Mouse (Mus musculus): ENCODE results near the gene Cmtm6. TPM values are rescaled to one million over a fixed set of nuclear protein-coding genes. Genes with fewer than 3 reads are reported as not detected.
"Not testable (repeated sequence)": the region's sequence is repeated elsewhere in the genome, so short reads cannot be mapped to it uniquely, and the experiment has no call there.

Gene Cmtm6
- 29.1 and 31.8 TPM in 2 replicates for polyA plus RNA-seq (2016; fragmentation: Nextera tagmentation; extraction: Ambion mirVana)

DNA sequence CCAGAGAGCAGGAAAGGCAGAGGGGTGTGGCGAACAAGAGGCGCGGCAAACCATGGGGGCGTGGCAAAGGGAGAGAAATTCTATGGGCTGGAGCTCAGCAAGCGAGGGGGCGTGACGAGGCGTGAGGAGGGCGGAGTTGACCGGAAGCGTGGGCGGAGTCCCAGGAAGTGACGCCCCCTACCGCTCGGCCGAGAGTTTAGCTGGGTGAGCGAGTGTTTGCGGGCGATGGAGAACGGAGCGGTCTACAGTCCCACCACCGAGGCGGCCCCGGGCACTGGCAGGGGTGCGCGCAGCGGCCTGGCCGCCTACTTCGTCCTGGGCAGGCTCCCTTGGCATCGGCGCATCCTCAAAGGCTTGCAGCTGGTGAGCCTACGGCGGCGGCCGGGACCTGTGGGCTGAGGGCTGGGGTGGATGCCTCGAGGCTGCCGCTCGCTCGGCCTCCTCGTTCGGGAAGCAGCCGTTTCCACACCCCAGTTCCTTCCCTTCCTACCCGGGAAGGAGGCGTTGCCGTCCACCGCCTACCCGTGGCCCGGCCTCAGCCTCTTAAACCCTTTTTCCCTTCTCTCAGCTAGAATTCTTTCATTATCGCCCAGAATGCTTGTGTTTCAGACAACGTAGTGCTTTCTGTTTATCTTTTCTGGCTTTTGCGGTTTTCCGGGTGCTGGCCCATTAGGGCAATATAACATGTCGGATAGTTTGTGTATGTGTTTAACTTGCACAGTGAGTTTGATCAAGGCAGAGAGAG is at the start of gene Cmtm6:
Cmtm6 (plus strand) TSS at position 106 of the 745 bp plus-strand sequence.
- H3K27me3 ChIP-seq = no peaks in the 10 kb centered on the region
- H3K4me2 ChIP-seq (replicated peaks) = peak within 1 kb of the TSS; percentile 63
- H3K9ac ChIP-seq = peak within 1 kb of the TSS; percentile 85
- peak within 1 kb of the TSS; percentile 81 for H3K27ac ChIP-seq
- H3K9me3 ChIP-seq = no peaks in the 10 kb centered on the region
- H3K36me3 ChIP-seq = no peaks in the 10 kb centered on the region
- H3K4me1 ChIP-seq = peaks cover 13% of the 10 kb centered on the region
- H3K4me3 ChIP-seq = peak within 1 kb of the TSS; percentile 83
- ATAC-seq (ENCODE audit: insufficient number of reproducible peaks, insufficient read depth, low FRiP score, low TSS enrichment) = peak; percentile 90
- WGBS = under 1% methylated on average over 50 of the region's 53 CpGs

DNA sequence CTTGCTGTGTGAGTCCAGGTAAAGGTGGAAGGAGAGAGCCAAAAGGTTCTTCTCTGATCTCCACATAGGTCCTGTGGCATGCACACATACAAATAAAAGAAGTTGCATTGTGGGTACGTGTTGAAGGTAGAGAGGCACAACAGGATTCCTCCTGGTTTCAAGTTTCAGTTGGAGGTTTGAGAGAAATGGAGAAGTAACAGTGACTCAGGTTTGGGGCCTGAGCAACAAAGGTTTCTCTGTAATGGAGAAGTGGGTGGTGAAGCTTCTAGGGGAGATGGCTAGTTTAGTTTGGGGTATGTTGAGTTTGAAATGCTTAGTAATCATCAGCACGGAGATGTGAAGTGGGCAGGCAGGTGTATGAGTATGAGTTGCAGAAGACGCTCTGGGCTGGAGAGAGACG is 48.7 kb upstream of the Cmtm6 start:
- H3K27me3 ChIP-seq = no peaks in the 10 kb centered on the region
- no peaks in the 10 kb centered on the region for H3K36me3 ChIP-seq
- 79% methylated on average over 4 of the region's 4 CpGs for WGBS
- no peak overlapping the region for H3K4me2 ChIP-seq (replicated peaks)
- no peak overlapping the region for H3K4me3 ChIP-seq
- H3K4me1 ChIP-seq = no peaks in the 10 kb centered on the region
- H3K9me3 ChIP-seq = no peaks in the 10 kb centered on the region
- no peak overlapping the region for H3K27ac ChIP-seq
- no peak overlapping the region for H3K9ac ChIP-seq
- ATAC-seq (ENCODE audit: insufficient number of reproducible peaks, insufficient read depth, low FRiP score, low TSS enrichment) = no peak

DNA sequence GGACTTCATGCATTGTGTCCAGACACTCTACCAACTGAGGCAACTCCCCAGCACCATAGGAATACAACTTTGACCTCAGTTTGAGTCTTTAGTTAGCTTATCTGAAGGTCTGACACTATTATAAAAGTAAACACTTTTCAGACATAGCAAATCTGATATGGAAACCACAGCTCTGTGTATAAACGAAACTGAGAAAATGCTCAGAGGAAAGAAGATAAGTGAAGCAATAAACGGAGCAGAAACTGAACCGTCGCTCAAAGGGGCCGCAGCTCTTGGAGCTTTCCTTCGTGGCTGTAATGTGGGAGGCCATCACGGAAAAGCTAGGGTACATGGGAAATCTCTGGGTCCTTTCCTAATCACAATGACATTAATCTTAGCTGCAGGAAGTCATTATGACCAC is 44.7 kb upstream of the Cmtm6 start:
- Histone ChIP-seq H3K27me3 (no peaks in the 10 kb centered on the region), H3K9me3 (no peaks in the 10 kb centered on the region), H3K4me3 (no peak overlapping the region), H3K36me3 (peaks cover 2% of the 10 kb centered on the region; the same call in 1 of the 2 replicates), H3K9ac (no peak overlapping the region), H3K4me1 (peaks cover 22% of the 10 kb centered on the region), H3K4me2 (replicated peaks) (no peak overlapping the region), H3K27ac (no peak overlapping the region)
- ATAC-seq (ENCODE audit: insufficient number of reproducible peaks, insufficient read depth, low FRiP score, low TSS enrichment) = no peak
- WGBS = 86% methylated on average over 7 of the region's 7 CpGs

DNA sequence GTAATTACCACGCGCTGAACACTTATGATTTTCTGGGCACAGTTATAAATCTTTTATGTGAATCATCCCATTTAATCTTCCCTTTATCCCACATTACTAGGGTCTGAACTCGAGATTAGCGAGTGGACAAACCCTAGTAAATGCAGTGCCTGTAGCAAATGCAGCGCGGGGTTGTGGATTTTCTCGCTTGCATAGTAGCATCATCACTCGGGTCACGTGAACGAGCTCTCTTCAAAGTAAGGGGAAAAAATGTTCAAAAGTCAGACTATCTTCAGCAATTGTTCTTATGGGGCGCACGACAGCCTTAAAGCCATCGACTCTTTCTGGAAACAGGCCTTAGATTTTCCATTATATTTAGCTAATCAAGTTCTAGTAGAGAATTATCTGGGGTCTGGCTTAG is 43.3 kb upstream of the Cmtm6 start:
- no peak overlapping the region; the same call in 1 of the 2 replicates for H3K27ac ChIP-seq
- peaks cover 13% of the 10 kb centered on the region for H3K36me3 ChIP-seq
- H3K9ac ChIP-seq = peak overlapping the region; percentile 88; the same call in 1 of the 2 replicates
- no peak overlapping the region for H3K4me3 ChIP-seq
- WGBS = 82% methylated on average over 13 of the region's 13 CpGs
- no peaks in the 10 kb centered on the region for H3K27me3 ChIP-seq
- peaks cover 22% of the 10 kb centered on the region for H3K4me1 ChIP-seq
- ATAC-seq (ENCODE audit: insufficient number of reproducible peaks, insufficient read depth, low FRiP score, low TSS enrichment) = no peak
- H3K4me2 ChIP-seq (replicated peaks) = peak overlapping the region; percentile 87
- H3K9me3 ChIP-seq = no peaks in the 10 kb centered on the region

DNA sequence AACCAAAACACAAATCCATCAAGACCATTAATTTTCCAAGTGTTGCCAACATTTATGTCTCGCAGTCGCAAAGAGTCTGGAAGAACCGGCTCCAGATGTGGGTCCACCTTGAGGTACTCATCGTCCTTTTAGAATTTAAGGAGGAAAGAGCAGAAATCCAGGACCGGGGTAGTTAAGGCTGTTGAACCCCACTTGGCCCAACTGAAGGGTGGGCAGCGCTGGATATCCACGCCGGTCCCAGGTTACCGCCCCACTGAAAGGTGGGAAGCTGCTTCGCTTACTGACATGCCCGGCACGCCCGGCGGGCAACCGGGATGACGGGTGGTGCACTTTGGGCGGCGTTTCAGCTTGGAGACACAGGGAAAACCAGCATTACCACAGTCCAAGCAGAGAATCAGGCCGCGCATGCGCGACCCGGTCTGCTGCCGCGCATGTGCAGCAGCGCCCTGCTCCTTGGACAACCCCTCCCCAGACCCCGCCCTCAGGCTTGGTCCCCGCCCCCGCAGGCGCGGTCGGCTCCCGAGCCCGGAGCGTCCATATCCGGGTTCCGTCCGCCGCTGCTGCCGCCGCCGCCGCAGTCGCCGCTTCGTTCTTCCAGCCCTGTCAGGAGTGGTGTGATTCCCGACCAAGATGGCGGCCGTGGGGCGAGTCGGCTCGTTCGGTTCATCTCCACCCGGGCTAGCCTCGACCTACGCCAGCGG is 42.5 kb upstream of the Cmtm6 start, which contains the start of gene Dync1li1:
Dync1li1 (plus strand) TSS at position 539 of the 701 bp plus-strand sequence.
- Histone ChIP-seq H3K36me3 (peaks cover 17% of the 10 kb centered on the region), H3K9me3 (no peaks in the 10 kb centered on the region), H3K4me3 (peak within 1 kb of the TSS; percentile 94), H3K4me2 (replicated peaks) (peak within 1 kb of the TSS; percentile 87), H3K27me3 (no peaks in the 10 kb centered on the region), H3K27ac (peak within 1 kb of the TSS; percentile 88), H3K9ac (peak within 1 kb of the TSS; percentile 88), H3K4me1 (peaks cover 22% of the 10 kb centered on the region)
- WGBS = under 1% methylated on average over 57 of the region's 57 CpGs
- ATAC-seq (ENCODE audit: insufficient number of reproducible peaks, insufficient read depth, low FRiP score, low TSS enrichment) = peak; percentile 96

DNA sequence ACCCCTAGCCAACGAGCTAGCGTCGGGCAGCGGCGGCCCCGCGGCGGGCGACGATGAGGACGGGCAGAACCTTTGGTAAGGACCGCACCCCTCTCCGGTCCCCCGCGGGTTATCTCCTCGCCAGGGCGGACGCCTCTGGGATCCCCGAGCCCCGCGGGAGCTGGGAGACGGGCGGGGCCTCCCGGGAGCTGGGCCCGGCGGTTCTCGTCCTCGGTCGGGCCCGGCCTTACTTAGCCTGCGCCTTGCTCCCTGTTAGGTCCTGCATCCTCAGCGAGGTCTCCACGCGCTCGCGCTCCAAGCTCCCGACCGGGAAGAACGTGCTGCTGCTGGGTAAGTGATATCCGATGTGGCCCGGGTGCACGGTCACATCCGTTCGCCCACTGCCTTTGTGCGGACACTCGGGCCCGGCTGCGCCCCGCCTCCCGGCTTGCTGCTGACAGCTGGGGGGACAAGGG is 41.9 kb upstream of the Cmtm6 start:
- ATAC-seq (ENCODE audit: insufficient number of reproducible peaks, insufficient read depth, low FRiP score, low TSS enrichment) = peak; percentile 54
- H3K9ac ChIP-seq = peak overlapping the region; percentile 88
- H3K27ac ChIP-seq = peak overlapping the region; percentile 88
- peak overlapping the region; percentile 87 for H3K4me2 ChIP-seq (replicated peaks)
- H3K27me3 ChIP-seq = no peaks in the 10 kb centered on the region
- H3K4me1 ChIP-seq = peaks cover 22% of the 10 kb centered on the region
- H3K4me3 ChIP-seq = peak overlapping the region; percentile 94
- under 1% methylated on average over 50 of the region's 50 CpGs for WGBS
- peaks cover 23% of the 10 kb centered on the region for H3K36me3 ChIP-seq
- no peaks in the 10 kb centered on the region for H3K9me3 ChIP-seq

DNA sequence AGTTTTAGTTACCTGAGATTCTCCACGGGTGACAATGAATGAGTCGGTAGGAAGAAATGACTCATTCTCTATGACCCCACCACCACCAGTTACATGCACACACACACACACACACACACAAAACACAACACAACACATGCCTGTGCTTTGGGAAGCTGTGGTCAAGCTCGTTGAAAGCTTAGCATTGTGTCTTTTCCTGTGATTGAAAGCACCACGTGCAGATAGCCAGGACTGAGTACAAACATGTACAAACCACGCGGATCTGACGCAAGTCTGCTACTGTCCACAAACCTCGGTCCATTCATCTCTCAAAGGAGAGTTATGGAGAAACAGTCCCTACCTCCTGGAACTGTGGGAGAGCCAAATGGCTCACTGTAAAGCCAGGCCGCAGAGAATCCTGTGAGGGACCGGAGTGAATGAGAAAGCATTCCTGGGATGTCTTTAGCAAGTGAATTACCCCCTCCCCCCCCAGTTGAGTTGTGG is 40.8 kb upstream of the Cmtm6 start:
- ATAC-seq (ENCODE audit: insufficient number of reproducible peaks, insufficient read depth, low FRiP score, low TSS enrichment) = no peak
- peaks cover 32% of the 10 kb centered on the region for H3K36me3 ChIP-seq
- H3K4me2 ChIP-seq (replicated peaks) = peak overlapping the region; percentile 87
- H3K4me1 ChIP-seq = peaks cover 22% of the 10 kb centered on the region
- H3K4me3 ChIP-seq = peak overlapping the region; percentile 94
- no peaks in the 10 kb centered on the region for H3K9me3 ChIP-seq
- no peaks in the 10 kb centered on the region for H3K27me3 ChIP-seq
- WGBS = 11% methylated on average over 10 of the region's 10 CpGs
- peak overlapping the region; percentile 88; the same call in 1 of the 2 replicates for H3K9ac ChIP-seq
- no peak overlapping the region for H3K27ac ChIP-seq

DNA sequence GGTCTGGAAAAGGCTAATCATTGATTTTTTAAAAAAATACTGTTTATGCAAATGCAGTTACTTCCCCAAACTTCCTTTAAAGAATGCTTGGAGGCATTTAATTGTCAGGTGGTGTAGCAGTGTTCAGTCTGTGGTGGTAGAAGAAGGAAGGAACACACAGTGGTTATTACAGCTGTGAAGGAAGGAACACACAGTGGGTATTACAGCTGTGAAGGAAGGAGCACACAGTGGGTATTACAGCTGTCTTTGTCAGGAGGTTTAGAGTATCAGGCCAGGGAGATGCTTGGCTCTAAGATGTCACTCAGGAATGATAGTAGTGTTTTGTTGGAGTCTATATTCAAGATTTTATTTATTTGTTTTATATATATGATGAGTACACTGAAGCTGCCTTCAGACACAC is 39.8 kb upstream of the Cmtm6 start:
- Histone ChIP-seq H3K36me3 (peaks cover 34% of the 10 kb centered on the region), H3K4me2 (replicated peaks) (no peak overlapping the region), H3K9me3 (no peaks in the 10 kb centered on the region), H3K27ac (no peak overlapping the region), H3K4me1 (peaks cover 22% of the 10 kb centered on the region), H3K9ac (no peak overlapping the region), H3K27me3 (no peaks in the 10 kb centered on the region), H3K4me3 (no peak overlapping the region)
- ATAC-seq (ENCODE audit: insufficient number of reproducible peaks, insufficient read depth, low FRiP score, low TSS enrichment) = no peak

DNA sequence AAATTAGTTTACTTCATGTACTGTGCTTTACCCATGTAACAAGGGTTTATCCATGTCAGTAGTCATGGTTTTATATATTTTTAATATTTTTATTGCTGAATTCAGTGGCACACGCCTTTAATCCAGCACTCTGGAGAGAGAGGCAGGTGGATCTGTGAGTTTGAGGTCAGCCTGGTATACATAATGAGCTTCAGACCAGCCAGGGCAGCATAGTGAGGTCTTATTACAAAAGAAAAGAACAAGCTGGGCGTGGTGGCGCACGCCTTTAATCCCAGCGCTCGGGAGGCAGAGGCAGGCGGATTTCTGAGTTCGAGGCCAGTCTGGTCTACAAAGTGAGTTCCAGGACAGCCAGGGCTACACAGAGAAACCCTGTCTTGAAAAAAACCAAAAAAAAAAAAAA is 35.3 kb upstream of the Cmtm6 start:
- H3K4me2 ChIP-seq (replicated peaks); H3K9ac ChIP-seq; ATAC-seq (ENCODE audit: insufficient number of reproducible peaks, insufficient read depth, low FRiP score, low TSS enrichment); H3K27ac ChIP-seq; H3K4me1 ChIP-seq; H3K9me3 ChIP-seq; H3K27me3 ChIP-seq; H3K4me3 ChIP-seq: not testable (repeated sequence)
- WGBS = 96% methylated on average over 8 of the region's 8 CpGs
- peaks cover 44% of the 10 kb centered on the region for H3K36me3 ChIP-seq

DNA sequence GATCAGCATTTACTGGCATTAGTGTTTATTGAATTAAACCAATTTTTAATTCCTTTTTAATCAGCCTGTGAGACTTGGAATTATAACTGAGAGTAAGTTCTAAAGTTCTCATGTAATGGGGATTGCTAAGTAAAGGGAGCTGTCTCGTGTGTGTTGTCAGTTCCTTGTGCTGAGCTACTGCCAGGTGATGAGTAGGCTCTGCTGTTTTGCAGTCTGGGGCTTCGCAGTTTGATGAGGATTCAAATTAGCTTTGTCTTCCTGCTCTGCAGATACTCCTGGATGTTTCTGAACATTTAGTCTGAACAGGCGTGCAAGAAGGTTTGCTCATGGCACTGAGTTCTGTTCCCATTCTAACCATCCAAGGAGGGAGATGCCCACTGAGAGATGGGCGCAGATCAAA is 33.8 kb upstream of the Cmtm6 start:
- Histone ChIP-seq H3K9me3 (no peaks in the 10 kb centered on the region), H3K27me3 (no peaks in the 10 kb centered on the region), H3K9ac (no peak overlapping the region), H3K4me1 (no peaks in the 10 kb centered on the region), H3K36me3 (peaks cover 39% of the 10 kb centered on the region), H3K4me3 (no peak overlapping the region), H3K4me2 (replicated peaks) (no peak overlapping the region), H3K27ac (no peak overlapping the region)
- no peak for ATAC-seq (ENCODE audit: insufficient number of reproducible peaks, insufficient read depth, low FRiP score, low TSS enrichment)
- 90% methylated on average over 4 of the region's 4 CpGs for WGBS

DNA sequence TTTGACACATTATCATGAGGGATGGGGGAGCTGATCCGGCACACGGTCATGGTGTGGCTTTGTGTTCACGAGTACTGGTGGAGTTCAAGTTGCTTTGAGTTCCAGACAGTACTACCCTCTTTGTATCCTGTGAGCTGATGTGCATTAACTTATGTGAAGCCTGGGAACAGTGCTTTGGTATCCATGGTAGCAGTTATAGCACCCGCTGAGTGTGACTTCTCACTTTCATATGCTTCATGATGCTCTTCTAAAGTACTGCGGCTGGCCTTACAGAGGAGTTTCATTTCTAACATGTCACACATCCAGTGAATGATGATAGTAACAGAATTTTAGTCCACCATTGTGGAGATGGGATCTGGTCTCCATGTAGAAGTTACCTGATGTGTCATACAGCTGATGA is 33.0 kb upstream of the Cmtm6 start:
- no peaks in the 10 kb centered on the region for H3K9me3 ChIP-seq
- H3K27me3 ChIP-seq = no peaks in the 10 kb centered on the region
- no peak overlapping the region for H3K9ac ChIP-seq
- H3K36me3 ChIP-seq = peaks cover 30% of the 10 kb centered on the region
- H3K4me2 ChIP-seq (replicated peaks) = no peak overlapping the region
- H3K4me3 ChIP-seq = no peak overlapping the region
- no peaks in the 10 kb centered on the region for H3K4me1 ChIP-seq
- no peak for ATAC-seq (ENCODE audit: insufficient number of reproducible peaks, insufficient read depth, low FRiP score, low TSS enrichment)
- 91% methylated on average over 5 of the region's 5 CpGs for WGBS
- no peak overlapping the region for H3K27ac ChIP-seq

DNA sequence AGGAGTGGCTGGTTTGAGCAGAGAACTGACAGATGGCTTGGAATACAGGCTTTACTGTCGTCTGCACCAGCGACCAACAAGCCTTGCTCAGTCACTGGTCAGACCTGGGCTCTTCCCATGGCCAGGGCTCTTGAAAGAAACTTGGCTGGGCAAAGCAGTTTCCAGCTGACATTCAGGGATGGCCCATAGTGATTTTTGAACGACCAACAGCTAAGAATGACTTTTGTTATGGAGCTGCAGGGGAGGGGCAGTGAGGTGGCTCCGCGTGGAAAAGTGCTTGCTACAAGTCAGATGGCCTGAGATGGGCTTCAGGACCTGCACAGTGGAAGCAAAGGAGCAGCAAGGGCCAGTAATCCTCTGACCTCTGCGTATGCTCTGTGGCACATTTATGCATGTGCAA is 31.7 kb upstream of the Cmtm6 start:
- Histone ChIP-seq H3K9ac (no peak overlapping the region), H3K27ac (no peak overlapping the region), H3K4me3 (no peak overlapping the region), H3K4me1 (no peaks in the 10 kb centered on the region), H3K4me2 (replicated peaks) (no peak overlapping the region), H3K9me3 (no peaks in the 10 kb centered on the region), H3K36me3 (peaks cover 21% of the 10 kb centered on the region), H3K27me3 (no peaks in the 10 kb centered on the region)
- WGBS = 77% methylated on average over 6 of the region's 6 CpGs
- ATAC-seq (ENCODE audit: insufficient number of reproducible peaks, insufficient read depth, low FRiP score, low TSS enrichment) = no peak
